ENCODE assay signal across 8 mouse cellular contexts in genomic region chr2:92426426-92426825, GRCm38 (mm10). TPM values are rescaled to one million over a fixed set of nuclear protein-coding genes. Genes with fewer than 3 reads are reported as not detected.
DNase-seq lines count a peak whose midpoint lies in the region; ATAC-seq and TF ChIP-seq lines count a peak whose summit lies in the region.

No protein-coding gene starts in this region.

- H3K36me3 ChIP-seq in heart, embryonic 12.5 days = peaks cover 33% of the 10 kb centered on the region
- H3K36me3 ChIP-seq in lung, embryonic 14.5 days (ENCODE audit: insufficient read depth) = peaks cover 48% of the 10 kb centered on the region

- H3K27me3 ChIP-seq in heart, embryonic 12.5 days (replicated peaks) = no peaks in the 10 kb centered on the region
- no peaks in the 10 kb centered on the region for H3K27me3 ChIP-seq in lung, embryonic 14.5 days (ENCODE audit: insufficient read depth, low read length)

- no peak overlapping the region for H3K4me2 ChIP-seq in heart, embryonic 12.5 days
- H3K4me2 ChIP-seq in lung, embryonic 14.5 days = no peak overlapping the region

- peak; percentile 62 for DNase-seq in urinary bladder, postnatal 14 days (ENCODE audit: low spot score)
- no peak for DNase-seq in urinary bladder, postnatal 4 days (ENCODE audit: low spot score in 2 of 2)
- DNase-seq in lung, embryonic 14.5 days = no peak
- DNase-seq in thymus, postnatal 25 days = no peak

- no peak for ATAC-seq in heart, embryonic 12.5 days (ENCODE audit: insufficient number of reproducible peaks, low FRiP score)
- no peak for ATAC-seq in lung, embryonic 14.5 days (ENCODE audit: insufficient read depth)
- ATAC-seq in inflammation-experienced regulatory T-cells, adult 6 months = no peak
- no peak for ATAC-seq in erythroblast, adult 5-6 weeks (replicated peaks; ENCODE audit: low FRiP score, poor library complexity, severe bottlenecking)
- no peak for ATAC-seq in granulocyte monocyte progenitor cell, adult 5-6 weeks (replicated peaks; ENCODE audit: poor library complexity, severe bottlenecking)

- no peak for TF ChIP-seq CTCF in lung, embryonic 14.5 days (IDR thresholded peaks at IDR 0.05; ENCODE audit: low read depth)

- H3K27ac ChIP-seq in heart, embryonic 12.5 days (ENCODE audit: poor library complexity, severe bottlenecking) = peak overlapping the region; percentile 59; the same call in 1 of the 2 replicates
- H3K27ac ChIP-seq in lung, embryonic 14.5 days (ENCODE audit: low read depth) = peak overlapping the region; percentile 5; the same call in 1 of the 2 replicates

- H3K9me3 ChIP-seq in heart, embryonic 12.5 days (replicated peaks) = no peaks in the 10 kb centered on the region
- no peaks in the 10 kb centered on the region for H3K9me3 ChIP-seq in lung, embryonic 14.5 days (ENCODE audit: low read depth, low read length)

- H3K4me3 ChIP-seq in heart, embryonic 12.5 days = no peak overlapping the region
- no peak overlapping the region for H3K4me3 ChIP-seq in lung, embryonic 14.5 days (ENCODE audit: low read depth, low read length)

- peak overlapping the region; percentile 24; the same call in 1 of the 2 replicates for H3K9ac ChIP-seq in heart, embryonic 12.5 days
- no peak overlapping the region for H3K9ac ChIP-seq in lung, embryonic 14.5 days

- peaks cover 80% of the 10 kb centered on the region for H3K4me1 ChIP-seq in heart, embryonic 12.5 days (replicated peaks)
- H3K4me1 ChIP-seq in lung, embryonic 14.5 days (ENCODE audit: insufficient read depth) = peaks cover 34% of the 10 kb centered on the region

- 76% methylated on average over 3 of the region's 3 CpGs for WGBS in heart, embryonic 12.5 days
- 75% methylated on average over 3 of the region's 3 CpGs for WGBS in lung, embryonic 14.5 days

RNA-seq across cellular contexts. Expression of gene Cry2, which starts 7.4 kb away (rescaled TPM):
- 28.0 and 30.1 TPM in 2 replicates for polyA plus RNA-seq in heart, embryonic 12.5 days (2016; fragmentation: Nextera tagmentation; extraction: Ambion mirVana)
- polyA plus RNA-seq in lung, embryonic 14.5 days (2014; fragmentation: Nextera tagmentation; extraction: Ambion mirVana) = 19.9 and 22.0 TPM in 2 replicates
- 10 to 100 TPM in 1 of 3 experiments, 1 to 10 TPM in 2; 3.5 to 10.2 (median 6.9) TPM for polyA plus RNA-seq in inflammation-experienced regulatory T-cells, adult 6 months (2017; shearing (Covaris generic))
- total RNA-seq in erythroblast, adult 5-6 weeks (2015; ENCODE audit: low replicate concordance) = 0.19 and 0.63 TPM in 2 replicates
- 1.3 and 1.5 TPM in 2 replicates for total RNA-seq in erythroblast, adult 5-6 weeks (2017; ENCODE audit: low replicate concordance)
- total RNA-seq in granulocyte monocyte progenitor cell, adult 5-6 weeks (2014; fragmentation: Nextera tagmentation) = 12.3 and 15.8 TPM in 2 replicates
- 8.4 and 8.7 TPM in 2 replicates for total RNA-seq in granulocyte monocyte progenitor cell, adult 5-6 weeks (2017)

RNA-seq across cellular contexts. Expression of gene Mapk8ip1, which starts 25.4 kb away (rescaled TPM):
- 6.8 and 7.9 TPM in 2 replicates for polyA plus RNA-seq in heart, embryonic 12.5 days (2016; fragmentation: Nextera tagmentation; extraction: Ambion mirVana)
- 6.2 TPM in 2 replicates for polyA plus RNA-seq in lung, embryonic 14.5 days (2014; fragmentation: Nextera tagmentation; extraction: Ambion mirVana)
- polyA plus RNA-seq in inflammation-experienced regulatory T-cells, adult 6 months (2017; shearing (Covaris generic)) = under 1 TPM; 0.43 to 0.92 (median 0.82) TPM
- not detected in 2 replicates for total RNA-seq in erythroblast, adult 5-6 weeks (2015; ENCODE audit: low replicate concordance)
- total RNA-seq in erythroblast, adult 5-6 weeks (2017; ENCODE audit: low replicate concordance) = not detected in 2 replicates
- not detected in 2 replicates for total RNA-seq in granulocyte monocyte progenitor cell, adult 5-6 weeks (2014; fragmentation: Nextera tagmentation)
- total RNA-seq in granulocyte monocyte progenitor cell, adult 5-6 weeks (2017) = not detected in 2 replicates

RNA-seq across cellular contexts. Expression of gene Slc35c1, which starts 33.9 kb away (rescaled TPM):
- 10.1 and 10.6 TPM in 2 replicates for polyA plus RNA-seq in heart, embryonic 12.5 days (2016; fragmentation: Nextera tagmentation; extraction: Ambion mirVana)
- polyA plus RNA-seq in lung, embryonic 14.5 days (2014; fragmentation: Nextera tagmentation; extraction: Ambion mirVana) = 14.7 and 16.9 TPM in 2 replicates
- polyA plus RNA-seq in inflammation-experienced regulatory T-cells, adult 6 months (2017; shearing (Covaris generic)) = 10 to 100 TPM; 35.1 to 53.1 (median 38.8) TPM
- 16.5 and 18.3 TPM in 2 replicates for total RNA-seq in erythroblast, adult 5-6 weeks (2015; ENCODE audit: low replicate concordance)
- total RNA-seq in erythroblast, adult 5-6 weeks (2017; ENCODE audit: low replicate concordance) = 3.1 and 7.1 TPM in 2 replicates
- total RNA-seq in granulocyte monocyte progenitor cell, adult 5-6 weeks (2014; fragmentation: Nextera tagmentation) = 84.7 and 86.6 TPM in 2 replicates
- 23.4 and 23.8 TPM in 2 replicates for total RNA-seq in granulocyte monocyte progenitor cell, adult 5-6 weeks (2017)

RNA-seq across cellular contexts. Expression of gene 1700029I15Rik, which starts 44.1 kb away (rescaled TPM):
- 1.2 and 1.7 TPM in 2 replicates for polyA plus RNA-seq in heart, embryonic 12.5 days (2016; fragmentation: Nextera tagmentation; extraction: Ambion mirVana)
- polyA plus RNA-seq in lung, embryonic 14.5 days (2014; fragmentation: Nextera tagmentation; extraction: Ambion mirVana) = 1.1 and 1.2 TPM in 2 replicates
- 1 to 10 TPM; 3.2 to 3.7 (median 3.7) TPM for polyA plus RNA-seq in inflammation-experienced regulatory T-cells, adult 6 months (2017; shearing (Covaris generic))
- total RNA-seq in erythroblast, adult 5-6 weeks (2015; ENCODE audit: low replicate concordance) = not detected in 2 replicates
- total RNA-seq in erythroblast, adult 5-6 weeks (2017; ENCODE audit: low replicate concordance) = 0.70 and 4.0 TPM in 2 replicates
- total RNA-seq in granulocyte monocyte progenitor cell, adult 5-6 weeks (2014; fragmentation: Nextera tagmentation) = 0.24 and 5.1 TPM in 2 replicates
- 0.82 and 3.6 TPM in 2 replicates for total RNA-seq in granulocyte monocyte progenitor cell, adult 5-6 weeks (2017)

RNA-seq across cellular contexts. Expression of gene Large2, which starts 51.8 kb away (rescaled TPM):
- polyA plus RNA-seq in heart, embryonic 12.5 days (2016; fragmentation: Nextera tagmentation; extraction: Ambion mirVana) = 1.2 and 1.8 TPM in 2 replicates
- 15.3 and 16.6 TPM in 2 replicates for polyA plus RNA-seq in lung, embryonic 14.5 days (2014; fragmentation: Nextera tagmentation; extraction: Ambion mirVana)
- 1 to 10 TPM in 1 of 3 experiments, under 1 TPM in 1, not detected in 1; 0.23 to 1.3 TPM for polyA plus RNA-seq in inflammation-experienced regulatory T-cells, adult 6 months (2017; shearing (Covaris generic))
- total RNA-seq in erythroblast, adult 5-6 weeks (2015; ENCODE audit: low replicate concordance) = 4.2 TPM in 1 of 2 replicates, not detected in the other
- total RNA-seq in erythroblast, adult 5-6 weeks (2017; ENCODE audit: low replicate concordance) = not detected in 2 replicates
- 0.75 and 2.5 TPM in 2 replicates for total RNA-seq in granulocyte monocyte progenitor cell, adult 5-6 weeks (2014; fragmentation: Nextera tagmentation)
- 0.13 TPM in 1 of 2 replicates, not detected in the other for total RNA-seq in granulocyte monocyte progenitor cell, adult 5-6 weeks (2017)
